Mouse (Mus musculus): ENCODE data around the gene 6430628N08Rik. TPM values are rescaled to one million over a fixed set of nuclear protein-coding genes. Genes with fewer than 3 reads are reported as not detected.

The 6430628N08Rik gene
- total RNA-seq (2021) = under 1 TPM; 0.27 to 0.37 TPM

DNA sequence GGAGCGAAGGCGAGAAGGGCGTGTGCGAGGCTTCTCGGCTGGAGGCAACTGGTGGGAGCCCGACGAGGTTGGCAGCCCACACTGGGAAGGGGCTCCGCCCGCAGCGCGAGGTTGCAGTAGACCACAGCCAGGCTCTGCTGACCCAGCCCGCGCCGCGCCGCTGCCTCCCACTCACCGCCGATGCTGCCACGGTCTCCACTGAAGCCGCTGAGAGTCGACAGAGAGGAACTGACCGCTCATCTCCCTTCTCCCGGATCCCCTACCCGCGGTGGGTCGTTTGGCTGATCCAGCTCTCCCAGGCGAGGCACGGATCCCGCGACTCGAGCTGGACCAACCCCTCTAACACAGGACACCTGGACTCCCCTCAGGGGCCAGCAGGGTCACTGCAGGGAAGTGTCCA is at the start of gene 6430628N08Rik:
Gene 6430628N08Rik, plus strand, starts transcription at position 113 of the 400 bp plus-strand sequence.
- intact Hi-C loops (cut with DNase I) = no loop called here
- DNase-seq (ENCODE audit: low spot score in 2 of 2) = no peak

DNA sequence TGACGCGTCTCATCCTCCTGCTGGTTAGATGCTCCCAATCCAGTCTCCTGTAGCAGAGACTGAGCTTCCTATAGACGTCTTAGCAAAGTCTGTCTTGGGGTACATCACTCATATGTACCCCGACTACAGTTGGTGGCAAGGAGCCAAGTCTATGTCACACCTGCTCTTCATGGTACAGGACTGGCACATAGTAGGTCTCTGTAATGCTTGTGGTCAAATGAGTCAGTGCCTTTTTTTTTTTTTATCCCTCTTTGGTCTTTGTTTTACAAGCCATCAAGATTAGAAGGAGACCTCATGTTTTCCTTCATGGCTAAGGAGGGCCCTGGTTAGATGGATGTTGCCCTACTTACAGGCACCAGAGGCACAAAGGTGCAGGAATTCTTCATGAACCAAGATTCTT is 49.6 kb upstream of the 6430628N08Rik start:
- no peak for DNase-seq (ENCODE audit: low spot score in 2 of 2)
- intact Hi-C loops (cut with DNase I) = no loop called here

DNA sequence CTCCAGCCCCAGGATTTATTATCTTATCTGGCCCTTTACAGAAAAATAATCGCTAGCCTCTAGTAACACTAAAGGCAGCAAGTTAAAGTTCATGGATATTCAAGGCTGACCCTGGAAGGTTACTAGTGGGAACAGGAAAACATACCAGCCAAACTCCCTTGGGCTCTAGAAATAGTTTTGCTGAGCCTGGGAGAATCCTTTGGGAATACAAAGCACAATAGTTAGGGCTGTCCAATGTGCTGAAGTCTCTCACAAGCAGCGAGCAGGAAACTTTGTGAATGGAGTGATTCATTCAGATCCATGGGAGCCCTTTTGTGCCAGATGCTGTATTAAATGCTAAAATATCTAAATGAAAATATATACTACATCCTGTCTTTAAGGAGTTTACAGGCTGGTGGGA is 43.8 kb upstream of the 6430628N08Rik start:
- intact Hi-C loops (cut with DNase I) = no loop called here
- no peak for DNase-seq (ENCODE audit: low spot score in 2 of 2)

DNA sequence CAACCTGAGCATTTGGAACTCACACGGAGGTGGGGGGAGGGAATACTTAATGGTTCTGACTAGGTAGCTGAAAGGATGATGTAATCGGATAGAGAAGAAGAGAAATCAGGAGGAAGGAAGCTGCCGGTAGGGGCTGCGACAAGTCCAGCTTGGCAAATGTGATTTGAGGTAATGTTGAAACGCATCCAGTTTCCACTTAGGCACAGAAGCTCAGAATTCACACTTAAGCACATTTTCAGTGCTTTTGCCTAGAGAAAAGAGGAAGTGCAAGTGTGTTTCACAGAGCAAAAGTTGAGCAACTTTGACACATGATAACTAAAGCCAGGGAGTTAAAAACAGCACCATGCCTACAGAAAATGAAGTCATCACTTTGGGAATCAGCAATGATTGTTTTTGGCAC is 43.1 kb upstream of the 6430628N08Rik start:
- peak; percentile 47 to 78 for DNase-seq (ENCODE audit: low spot score in 2 of 2)

DNA sequence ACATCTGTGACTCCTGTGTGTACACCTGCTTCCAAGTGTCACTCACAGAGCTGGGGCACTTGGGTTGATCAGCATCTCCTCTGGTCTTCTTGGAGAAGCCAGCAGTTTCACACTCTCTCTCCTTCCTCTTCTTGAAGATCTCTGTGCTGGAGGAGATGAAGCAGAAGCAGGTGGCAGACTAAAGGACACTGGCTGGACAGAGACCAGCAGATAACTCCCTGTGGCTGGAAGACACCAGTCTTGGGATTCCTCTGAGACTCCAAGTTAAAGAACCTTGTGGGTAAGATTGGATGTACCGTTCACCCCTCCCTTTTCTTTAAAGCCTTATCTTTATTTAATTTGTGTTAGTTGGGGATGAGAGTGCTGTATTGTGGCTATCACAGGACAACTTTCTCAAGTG is 42.4 kb upstream of the 6430628N08Rik start:
- intact Hi-C loops (cut with DNase I) = no loop called here
- DNase-seq (ENCODE audit: low spot score in 2 of 2) = no peak

More for the DNA sequence above, 43.1 kb upstream of the 6430628N08Rik start:
- intact Hi-C loops (cut with DNase I) = no loop called here

DNA sequence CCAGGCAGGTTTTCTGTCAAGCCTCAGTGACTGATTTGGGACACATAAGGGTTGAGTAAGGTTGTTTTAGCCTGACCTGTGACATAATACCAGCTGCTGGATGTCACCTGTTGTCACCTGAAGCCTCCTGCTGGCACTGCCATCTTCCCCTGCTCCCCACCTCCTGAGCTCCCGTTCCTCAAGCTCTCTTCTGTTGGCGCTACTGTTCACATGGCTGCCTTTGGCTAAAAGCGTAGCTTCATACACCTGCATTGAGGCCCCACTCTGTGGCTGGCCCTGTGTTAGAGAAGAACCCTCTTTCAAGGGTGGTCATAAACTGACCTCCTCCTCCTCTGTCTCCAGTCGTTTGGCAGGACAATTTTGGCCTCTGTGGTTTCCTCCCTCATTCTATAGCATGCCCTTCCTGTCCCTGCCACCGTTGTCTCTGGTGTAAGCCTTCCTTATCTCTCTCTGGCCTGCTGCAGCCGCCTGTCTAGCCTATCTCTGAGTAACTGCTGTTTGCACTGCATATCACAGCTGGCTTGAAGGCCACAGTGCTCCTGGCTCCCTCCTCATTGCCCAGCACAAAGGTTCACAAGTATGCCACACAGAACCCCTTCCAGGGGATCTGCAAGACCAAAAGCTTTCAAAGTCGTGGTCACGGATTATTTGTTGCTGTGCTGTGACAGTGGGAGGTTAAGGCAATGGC is 41.3 kb upstream of the 6430628N08Rik start:
- no peak for DNase-seq (ENCODE audit: low spot score in 2 of 2)
- intact Hi-C loops (cut with DNase I) = no loop called here

DNA sequence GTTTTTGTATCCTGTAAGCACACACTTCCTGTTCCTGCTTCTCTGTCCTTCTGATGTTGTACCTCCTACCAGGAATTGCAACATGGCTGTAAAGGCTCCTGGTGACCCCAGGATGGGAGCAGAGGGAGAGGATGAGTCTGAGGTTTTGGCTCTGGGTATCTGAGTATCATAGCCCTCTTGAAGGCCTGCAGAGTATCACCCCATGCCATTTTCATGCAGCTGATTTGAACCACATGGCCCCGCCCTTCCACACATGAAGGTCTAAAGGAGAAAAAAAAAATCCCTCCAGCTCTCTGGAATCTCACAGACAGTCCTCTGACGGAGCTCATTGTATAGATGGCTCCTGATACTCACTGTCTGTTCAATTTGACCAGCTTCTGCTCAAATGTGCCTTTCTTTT is 40.4 kb upstream of the 6430628N08Rik start:
- DNase-seq (ENCODE audit: low spot score in 2 of 2) = no peak
- intact Hi-C loops (cut with DNase I) = no loop called here

DNA sequence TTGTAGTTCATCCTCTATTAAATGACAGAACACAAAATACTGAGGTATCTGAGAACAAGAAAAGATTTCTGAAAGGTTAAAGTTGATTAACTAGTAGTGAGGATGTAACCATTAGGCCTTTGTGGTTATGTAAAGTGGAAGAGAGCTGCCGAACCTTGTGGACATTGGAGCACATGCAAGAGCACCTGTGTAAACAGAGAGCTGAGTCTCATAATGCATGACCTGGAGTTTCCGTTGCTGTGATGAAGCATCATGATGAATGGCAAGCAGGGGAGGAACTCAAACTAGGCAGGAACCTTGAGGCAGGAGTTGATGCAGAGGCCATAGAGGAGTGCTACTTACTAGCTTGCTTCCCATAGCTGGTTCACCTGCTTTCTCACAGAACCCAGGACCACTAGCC is 39.8 kb upstream of the 6430628N08Rik start:
- no peak for DNase-seq (ENCODE audit: low spot score in 2 of 2)
- intact Hi-C loops (cut with DNase I) = no loop called here

DNA sequence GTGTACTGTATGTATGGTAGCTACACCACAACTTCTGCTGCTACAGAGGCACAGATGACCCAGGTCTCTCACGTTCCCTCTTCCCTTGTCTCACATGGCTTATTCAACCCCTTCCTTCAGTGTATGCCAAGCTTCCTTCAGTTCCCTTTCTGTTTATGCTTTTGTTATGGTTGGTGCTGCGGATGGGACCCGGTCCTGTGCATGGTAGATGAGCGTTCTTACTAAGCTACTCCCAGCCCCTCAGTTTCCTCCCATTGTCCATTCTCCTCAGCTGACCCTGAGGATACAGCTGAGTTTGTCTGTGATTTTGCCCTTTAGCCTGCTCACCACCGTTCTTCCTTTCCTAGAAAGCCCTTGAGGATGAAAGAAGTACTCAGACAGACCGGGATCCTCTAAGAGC is 38.9 kb upstream of the 6430628N08Rik start:
- intact Hi-C loops (cut with DNase I) = no loop called here
- no peak for DNase-seq (ENCODE audit: low spot score in 2 of 2)

DNA sequence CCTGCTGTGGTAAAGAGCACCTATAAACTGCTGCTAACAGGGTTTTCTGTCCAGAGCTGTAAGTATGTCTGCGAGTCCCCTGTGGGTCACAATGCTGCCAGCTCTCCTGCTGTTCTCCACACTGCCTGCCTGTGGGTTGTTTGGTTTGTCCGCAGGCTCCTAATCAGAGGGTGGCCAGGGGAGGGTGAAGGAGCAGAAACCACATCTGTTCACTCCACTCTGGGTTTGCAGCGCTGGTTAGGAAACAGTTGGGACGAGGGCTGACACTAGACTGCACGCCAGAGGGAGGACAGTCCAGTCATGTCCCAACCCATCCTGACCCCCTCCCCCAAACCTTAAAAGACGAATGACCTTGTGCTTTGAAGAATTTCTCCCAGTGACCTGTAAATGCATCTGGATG is 35.4 kb upstream of the 6430628N08Rik start:
- no peak for DNase-seq (ENCODE audit: low spot score in 2 of 2)
- intact Hi-C loops (cut with DNase I) = no loop called here

DNA sequence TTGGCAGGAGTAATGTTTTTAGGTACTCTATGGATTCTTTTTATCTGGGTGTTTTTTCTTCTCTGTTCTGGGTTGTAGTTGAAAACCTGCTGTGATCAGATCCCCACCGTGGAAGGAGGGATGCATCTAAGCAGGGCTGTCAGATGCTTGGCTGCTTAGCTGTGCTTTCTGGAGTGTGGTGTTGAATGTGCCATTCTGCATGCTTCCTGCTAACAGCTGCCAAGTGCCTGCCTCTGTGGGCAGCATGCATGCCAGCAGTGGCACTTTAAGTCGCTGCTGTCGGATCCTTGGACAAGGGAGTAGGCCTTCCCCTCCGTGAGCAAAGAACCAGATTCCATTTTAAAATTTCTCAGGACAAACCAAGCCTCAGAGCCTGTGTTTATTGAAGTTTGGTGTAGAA is 34.9 kb upstream of the 6430628N08Rik start:
- peak in 1 of 2 experiments; percentile 60 for DNase-seq (ENCODE audit: low spot score in 2 of 2)
- intact Hi-C loops (cut with DNase I) = no loop called here

DNA sequence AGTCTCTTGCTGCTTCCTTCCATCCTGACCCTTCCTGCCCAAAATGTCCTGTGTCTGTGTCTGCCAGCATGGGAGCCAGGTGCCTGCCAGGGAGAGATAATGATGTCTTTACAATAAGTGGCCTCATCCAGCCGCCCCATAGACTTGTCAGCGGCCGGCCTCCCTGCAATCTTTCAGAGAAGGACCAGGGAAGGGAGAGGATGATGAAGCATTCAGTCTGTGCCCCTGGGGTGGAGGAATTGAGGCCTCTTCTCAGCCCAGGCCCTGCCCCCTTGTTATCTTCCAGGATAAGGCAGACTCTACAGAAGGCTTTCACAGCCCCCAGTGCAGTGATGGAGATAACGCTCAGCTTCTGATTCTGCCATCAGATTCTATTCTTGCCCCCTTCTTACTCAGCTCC is 34.2 kb upstream of the 6430628N08Rik start:
- no peak for DNase-seq (ENCODE audit: low spot score in 2 of 2)
- intact Hi-C loops (cut with DNase I) = no loop called here

DNA sequence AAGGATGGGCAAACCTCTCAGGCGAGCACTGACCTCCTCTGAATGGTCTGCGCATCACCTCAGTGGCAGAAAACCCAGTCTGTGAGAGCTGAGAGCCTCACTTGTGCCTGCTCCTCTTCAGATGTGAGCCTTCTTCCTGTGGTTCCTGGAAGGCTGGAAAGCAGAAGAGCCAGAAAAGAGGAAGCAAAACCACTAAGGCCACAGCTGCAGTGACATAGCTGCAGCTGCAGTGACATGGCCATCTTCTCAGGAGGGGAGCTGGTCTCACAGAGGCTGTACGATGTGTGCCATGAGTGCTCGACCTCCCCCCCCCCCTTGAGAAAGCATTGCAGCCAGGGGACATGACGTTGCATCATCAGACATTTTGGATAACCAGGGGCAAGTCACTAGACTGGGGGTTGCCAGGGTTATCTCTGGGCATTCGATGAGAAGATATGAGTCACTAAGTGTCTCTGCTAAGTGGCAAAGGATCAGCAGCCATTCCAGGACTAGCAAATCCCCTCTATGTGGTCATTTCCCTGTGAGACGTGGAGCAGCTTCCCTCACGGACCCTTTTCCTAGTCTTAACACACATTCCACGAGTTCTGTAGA is 33.1 kb upstream of the 6430628N08Rik start:
- intact Hi-C loops (cut with DNase I) = no loop called here
- DNase-seq (ENCODE audit: low spot score in 2 of 2) = no peak

DNA sequence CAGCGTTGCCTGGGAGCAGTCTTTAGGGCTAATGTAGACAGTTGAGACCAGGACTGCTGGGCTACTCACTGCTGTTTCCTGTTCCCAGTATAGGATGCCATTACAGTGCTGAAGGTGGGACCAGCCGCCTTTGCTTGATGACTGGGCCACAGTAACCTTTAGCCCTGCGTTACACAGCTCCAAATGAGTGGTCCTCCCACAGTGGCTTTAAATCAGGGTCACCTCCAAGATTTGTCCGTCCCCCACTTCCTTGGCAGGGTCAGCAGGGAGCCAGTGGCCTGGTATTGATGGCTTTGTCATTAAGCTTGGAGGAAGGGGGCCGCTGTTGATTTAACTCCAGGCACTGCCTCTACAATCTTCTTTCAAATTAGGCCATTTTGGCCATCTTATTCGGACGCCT is 27.1 kb upstream of the 6430628N08Rik start:
- intact Hi-C loops (cut with DNase I) = no loop called here
- DNase-seq (ENCODE audit: low spot score in 2 of 2) = no peak

DNA sequence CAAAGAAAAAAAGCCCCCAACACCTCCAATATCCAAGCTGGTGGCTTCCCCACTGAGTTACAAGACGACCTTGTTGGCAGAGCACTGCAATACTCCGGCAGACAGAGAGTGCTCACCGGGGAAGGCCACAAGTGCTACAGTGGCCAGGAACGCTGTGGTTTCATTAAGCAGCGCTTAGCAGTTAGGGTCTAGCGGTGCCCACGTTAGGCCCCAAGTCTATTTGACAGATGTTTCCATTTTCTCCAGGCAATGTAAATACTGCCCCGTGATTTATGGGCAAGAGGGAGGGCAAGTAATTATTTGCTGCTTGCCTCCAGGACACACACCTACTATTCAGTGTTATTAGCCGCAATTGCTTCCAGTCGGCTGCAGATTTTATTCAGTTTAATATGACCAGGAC is 26.6 kb upstream of the 6430628N08Rik start:
- intact Hi-C loops (cut with DNase I) = no loop called here
- DNase-seq (ENCODE audit: low spot score in 2 of 2) = no peak

DNA sequence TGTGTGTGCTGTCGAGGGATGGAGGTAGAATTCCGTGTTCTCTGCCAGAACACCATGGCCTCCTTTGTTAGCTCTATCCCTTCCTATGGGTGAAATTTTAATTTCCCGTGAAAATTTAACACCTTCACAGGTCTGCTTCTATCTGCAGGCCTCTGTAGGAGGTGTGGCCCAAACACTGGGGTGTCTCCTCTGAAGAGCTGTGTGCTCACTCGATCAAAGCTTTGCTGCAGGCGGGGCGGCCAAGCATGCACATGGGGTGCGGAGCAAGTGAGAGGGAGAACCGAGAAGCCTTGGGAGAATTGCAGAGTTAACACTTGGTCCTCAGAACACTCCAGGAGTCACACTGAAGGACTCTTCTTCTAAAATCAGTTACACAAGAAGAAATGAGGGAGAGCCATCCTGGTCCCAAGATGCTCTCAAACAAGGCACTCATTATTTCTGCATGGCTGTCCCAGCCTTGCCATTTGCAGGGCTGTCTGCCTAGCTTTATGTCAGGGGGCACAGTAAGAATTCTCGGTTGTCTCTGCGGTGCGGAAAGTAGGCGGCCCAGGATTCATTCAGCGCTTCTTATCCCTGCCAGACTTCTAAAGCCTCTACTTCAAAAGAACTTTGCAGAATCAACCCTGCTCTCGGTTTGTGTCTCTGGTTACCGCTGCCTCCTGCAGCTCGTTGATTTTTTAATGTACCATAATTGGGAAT is 20.8 kb upstream of the 6430628N08Rik start:
- DNase-seq (ENCODE audit: low spot score in 2 of 2) = no peak
- intact Hi-C loops (cut with DNase I) = no loop called here

DNA sequence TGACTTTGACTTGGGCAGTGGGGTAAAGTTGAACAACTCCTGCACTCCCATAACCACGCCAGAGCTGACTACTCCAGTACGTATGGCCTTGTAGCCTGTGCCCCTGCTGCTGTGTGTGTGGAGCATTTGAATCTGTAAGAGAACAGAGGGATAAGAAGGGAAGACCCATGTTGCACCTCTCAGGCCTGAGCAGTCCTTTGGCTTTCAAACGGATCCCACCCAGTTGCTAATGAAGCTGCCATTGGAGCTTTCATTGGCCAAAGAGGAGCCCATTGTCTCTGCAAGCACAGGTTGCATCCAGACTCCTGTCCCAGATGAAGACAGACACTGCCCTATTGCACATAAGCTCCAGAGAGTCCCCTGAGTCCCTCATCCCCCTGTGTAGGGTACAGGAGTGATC is 17.2 kb upstream of the 6430628N08Rik start:
- no peak for DNase-seq (ENCODE audit: low spot score in 2 of 2)

DNA sequence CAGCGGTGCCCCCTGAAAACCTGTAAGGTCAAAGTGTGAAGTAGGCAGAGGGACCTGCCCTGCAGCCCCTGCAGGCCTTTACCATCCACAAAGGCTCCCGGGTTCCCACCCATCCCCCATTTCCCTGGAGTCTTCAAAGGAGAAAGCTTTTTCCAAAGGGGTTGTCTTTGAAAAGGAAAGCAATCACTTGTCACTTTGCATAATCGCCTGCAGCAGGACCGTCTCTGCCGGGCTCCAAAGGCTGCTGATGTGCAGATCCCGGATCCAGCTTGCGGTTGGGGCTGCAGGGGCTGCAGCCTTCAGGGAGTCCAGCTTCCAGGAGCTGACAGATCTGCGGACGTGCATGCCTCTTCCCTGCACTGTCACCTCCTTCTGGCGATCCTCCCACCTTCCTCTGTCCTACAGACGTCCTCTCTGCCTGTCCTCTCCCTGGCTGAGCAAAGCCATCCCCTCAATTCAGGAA is 12.2 kb upstream of the 6430628N08Rik start:
- DNase-seq (ENCODE audit: low spot score in 2 of 2) = no peak
- intact Hi-C loops (cut with DNase I) = no loop called here

More for the DNA sequence above, 17.2 kb upstream of the 6430628N08Rik start:
- intact Hi-C loops (cut with DNase I) = no loop called here

DNA sequence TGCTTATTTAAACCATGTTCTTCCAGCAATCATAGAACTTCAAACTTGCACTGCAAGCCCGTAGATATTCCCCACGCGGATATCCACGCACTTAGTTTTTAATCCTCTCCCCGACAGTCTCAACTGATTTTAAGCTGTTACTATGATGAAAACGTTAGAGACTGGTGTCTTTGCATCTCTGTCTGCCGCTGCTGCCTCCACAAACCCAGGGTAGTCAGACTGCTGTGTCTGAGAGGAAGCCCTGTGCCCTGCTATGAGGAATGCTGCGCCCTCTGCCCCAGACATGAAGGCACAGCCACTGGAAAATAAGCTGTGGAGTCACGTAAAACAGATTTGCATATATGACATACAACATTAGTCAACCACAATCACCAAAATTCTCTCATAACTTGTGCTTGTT is 11.6 kb upstream of the 6430628N08Rik start:
- intact Hi-C loops (cut with DNase I) = no loop called here
- no peak for DNase-seq (ENCODE audit: low spot score in 2 of 2)

DNA sequence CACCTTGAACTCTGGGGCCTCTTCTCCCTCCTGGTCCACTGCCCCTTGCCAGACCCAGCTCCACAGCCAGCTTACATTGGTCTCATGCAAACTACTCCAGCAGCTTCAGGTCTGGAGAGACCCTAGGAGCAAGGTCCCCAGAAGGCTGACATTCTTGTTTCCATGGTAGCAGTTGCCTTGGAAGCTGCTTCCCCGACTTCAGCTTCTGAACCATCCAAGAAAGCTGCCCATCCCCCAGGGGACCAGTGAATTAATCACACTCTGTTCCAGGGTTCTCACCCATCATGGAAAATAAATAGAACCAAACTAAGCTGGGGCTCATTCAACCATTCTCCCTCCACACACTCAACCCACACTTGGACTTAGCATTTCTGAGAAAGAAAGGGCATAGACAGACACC is 9.3 kb upstream of the 6430628N08Rik start:
- intact Hi-C loops (cut with DNase I) = no loop called here

DNA sequence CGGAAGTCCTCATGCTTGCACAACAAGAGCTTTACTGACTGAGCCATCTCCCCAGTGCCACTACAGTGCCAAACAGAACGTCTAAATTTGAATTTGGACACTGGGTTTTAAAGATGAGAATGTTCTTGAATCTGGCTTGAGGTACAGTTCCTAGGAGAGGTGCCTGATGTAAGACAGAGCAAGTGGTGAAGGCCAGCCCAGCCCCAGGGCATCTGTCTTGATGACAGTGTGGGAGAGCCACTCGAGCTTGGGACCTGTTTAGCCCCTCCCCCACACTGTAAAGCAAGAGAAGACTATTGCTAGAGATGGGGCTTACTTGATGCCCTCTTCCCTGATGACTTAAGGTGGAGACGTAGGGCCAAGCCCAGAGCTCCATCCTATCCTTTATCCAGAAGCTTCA is 8.3 kb upstream of the 6430628N08Rik start:
- no peak for DNase-seq (ENCODE audit: low spot score in 2 of 2)
- intact Hi-C loops (cut with DNase I) = no loop called here

More for the DNA sequence above, 9.3 kb upstream of the 6430628N08Rik start:
- DNase-seq (ENCODE audit: low spot score in 2 of 2) = peak; percentile 28 to 48
